Mouse (Mus musculus) heart, adult 18-20 months (tissue): ENCODE results near the gene Mdc1. TPM values are rescaled to one million over a fixed set of nuclear protein-coding genes. Genes with fewer than 3 reads are reported as not detected.

ENCODE experiments used
- DNase-seq, 2 experiments: peaks; one replicate each; pipeline ENCODE4 v3.0.0; 2021 to 2022; ENCODE audit warnings: mixed read lengths in 1 of 2
- total RNA-seq, 2 experiments: library from RNA; stranded (reverse); gene quantifications; 2 replicates each; pipeline ENCODE4 v1.2.3; 2021

Mdc1 gene
- total RNA-seq, 2 experiments from 2014 or later: 13.3 to 17.8 TPM

GRCm38 (mm10) chr17:35859371-35859770 lies 18.1 kb downstream of the Mdc1 start:
- DNase-seq: no peak

DNA sequence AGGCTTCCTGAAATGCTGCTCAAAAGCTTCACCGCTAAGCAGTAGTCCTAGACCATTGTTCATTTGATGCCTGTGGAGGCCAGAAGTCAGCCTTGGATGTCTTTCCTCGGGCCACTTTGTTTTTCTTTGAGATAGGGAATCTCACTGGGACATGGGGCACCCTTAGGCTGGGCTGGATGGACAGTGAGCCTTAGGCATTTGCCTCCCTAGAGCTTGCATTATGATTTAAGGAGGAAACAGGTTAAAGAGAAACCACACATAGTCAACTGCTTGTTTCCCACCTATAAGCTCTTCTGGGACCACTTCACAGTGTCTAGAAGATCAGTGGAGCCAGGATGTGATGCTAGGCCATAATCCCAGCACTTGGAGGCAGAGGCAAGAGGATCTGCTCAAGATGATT lies 18.5 kb downstream of the Mdc1 start:
- DNase-seq: no peak

DNA sequence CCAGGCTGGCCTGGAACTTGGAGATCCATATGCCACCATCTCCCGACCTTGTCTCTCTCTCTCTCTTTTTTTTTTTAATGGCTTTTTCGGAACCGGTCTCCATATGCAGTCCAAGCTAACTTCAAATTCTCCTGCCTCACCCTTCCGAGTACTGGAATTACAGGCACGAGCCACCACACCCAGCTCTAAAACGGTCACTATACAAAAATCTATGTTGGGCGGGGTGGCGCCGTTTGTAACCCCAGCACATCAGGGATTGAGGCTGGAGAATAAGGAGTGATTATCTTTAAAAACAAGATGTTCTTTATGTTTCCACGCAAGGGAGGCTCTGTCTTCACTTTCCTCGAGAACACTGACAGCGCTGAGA lies 19.5 kb downstream of the Mdc1 start:
- peak in 1 of 2 experiments; percentile 43 for DNase-seq

DNA sequence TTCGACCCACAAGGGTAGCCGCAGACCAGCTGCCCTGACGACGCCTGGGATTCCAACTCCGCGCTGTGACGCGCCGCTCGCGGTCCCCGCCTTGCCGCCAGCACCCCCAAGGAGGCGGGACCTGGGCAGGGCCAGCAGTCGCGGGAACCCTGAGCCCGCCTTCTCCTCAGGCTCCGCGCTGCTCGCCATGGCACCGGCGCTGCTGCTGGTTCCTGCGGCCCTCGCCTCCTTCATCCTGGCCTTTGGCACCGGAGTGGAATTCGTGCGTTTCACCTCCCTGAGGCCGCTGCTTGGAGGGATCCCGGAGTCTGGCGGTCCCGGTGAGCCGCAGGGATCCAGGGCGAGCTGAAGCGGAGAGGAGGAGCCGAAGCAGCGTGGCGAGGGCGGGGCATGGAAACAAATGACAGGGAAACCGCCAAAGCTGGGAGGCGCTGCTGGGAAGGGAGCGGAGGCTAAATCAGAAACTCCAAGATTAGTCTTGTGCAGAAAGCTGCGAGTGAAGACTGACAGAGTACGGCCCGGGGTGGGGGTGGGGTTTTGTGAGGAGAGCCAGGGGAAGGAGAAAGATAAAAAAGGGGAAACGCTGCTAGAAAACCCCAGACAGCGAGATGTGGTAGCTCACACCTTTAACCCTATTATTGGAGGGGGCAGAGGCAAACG lies 20.0 kb downstream of the Mdc1 start, which contains the start of gene Nrm:
Nrm (plus strand) TSS at position 121 of the 660 bp plus-strand sequence.
- peak; percentile 95 to 97 for DNase-seq

DNA sequence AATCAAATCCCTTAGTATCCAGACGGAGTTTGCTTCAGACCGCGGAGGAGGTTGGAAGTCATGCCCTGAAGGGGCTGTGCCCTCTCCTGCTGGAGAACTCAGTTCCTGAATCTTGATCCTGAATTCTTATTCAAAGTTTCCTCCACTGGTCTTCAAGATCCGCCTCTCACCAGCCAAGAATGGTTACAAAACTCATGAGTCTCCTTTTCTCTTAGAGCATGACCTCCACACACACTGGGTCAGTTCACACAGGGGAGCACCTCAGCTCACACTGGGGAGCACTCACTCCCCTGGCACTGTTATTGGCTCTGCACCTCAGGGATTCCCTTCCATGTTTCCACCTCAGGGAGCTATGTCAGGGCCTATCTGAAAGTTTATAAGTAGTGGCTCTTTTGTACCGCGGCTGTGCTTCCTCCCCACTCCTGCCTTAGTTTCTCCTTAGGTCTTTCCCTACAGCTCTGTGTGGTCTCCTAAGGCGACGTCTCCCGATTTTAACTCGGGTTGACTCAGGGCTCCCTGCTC lies 23.6 kb downstream of the Mdc1 start:
- DNase-seq: peak in 1 of 2 experiments; percentile 23

GRCm38 (mm10) chr17:35865481-35866280 lies 24.4 kb downstream of the Mdc1 start, which contains the start of gene Ppp1r18:
Gene Ppp1r18, plus strand, starts transcription at chr17:35865593.
- DNase-seq: peak; percentile 88 to 92

DNA sequence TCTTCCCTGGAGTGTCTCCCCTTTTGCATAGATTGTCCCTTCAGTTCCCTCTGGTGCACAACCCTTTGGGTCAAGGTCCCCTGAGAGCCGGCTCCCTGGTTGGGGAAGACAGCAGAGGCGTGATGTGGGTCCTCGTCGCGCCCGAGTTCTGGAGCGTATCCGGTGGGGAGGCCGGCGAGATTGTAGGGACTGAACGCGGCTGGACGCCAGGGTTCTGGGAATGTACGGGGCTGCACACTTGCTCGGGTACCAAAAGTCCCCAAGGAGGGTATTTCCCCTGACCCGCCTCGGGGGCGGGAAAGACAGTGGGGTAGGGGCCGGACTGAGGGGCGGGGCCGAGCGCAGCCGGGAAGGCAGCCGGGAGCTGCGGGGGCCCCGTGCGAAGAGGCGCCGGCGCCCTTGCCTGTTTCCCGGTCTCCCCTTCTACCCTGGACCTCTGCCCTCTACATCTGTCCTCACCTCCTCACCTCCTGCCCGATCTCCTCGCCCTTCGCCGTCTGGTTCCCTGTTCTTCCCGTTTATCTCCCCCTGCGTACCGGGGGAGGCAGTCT lies 25.0 kb downstream of the Mdc1 start:
- DNase-seq: peak in 1 of 2 experiments; percentile 92

DNA sequence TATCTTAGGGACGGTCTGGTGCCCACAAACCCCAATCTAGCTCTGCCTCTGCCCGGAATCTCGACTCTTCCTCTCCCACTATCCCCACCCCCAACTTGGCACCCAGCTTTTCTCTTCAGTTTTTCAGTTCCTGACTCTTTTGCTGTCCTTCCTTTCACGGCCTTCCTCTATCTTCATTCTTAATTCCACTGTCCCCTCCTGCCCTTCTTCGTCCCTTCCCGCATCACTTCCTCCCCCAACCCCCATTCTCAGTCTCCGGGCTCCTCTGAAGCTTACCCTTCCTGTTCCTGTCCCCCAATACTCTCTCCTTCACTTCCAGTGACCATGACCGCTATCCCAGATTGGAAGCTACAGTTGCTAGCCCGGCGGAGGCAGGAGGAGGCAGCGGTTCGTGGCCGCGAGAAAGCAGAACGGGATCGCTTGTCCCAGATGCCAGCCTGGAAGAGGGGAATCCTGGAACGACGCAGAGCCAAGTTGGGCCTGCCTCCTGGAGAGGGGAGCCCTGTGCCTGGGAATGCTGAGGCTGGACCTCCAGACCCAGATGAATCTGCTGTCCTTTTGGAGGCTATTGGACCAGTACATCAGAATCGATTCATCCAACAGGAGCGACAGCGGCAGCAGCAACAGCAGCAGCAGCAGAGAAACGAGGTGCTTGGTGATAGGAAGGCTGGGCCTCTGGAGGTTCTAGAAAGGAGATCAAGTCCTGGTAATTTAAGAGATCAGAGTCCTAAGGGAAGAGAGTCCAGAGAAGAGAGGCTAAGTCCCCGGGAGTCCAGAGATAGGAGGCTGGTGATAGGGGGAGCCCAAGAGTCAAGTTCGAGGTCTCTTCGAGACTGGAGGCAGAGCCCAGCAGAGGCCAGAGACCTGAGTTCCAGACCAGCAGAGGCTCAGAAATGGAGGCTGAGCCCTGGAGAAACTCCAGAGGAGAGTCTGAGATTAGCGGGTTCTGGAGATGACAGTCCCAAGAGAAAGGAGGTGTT lies 25.9 kb downstream of the Mdc1 start:
- DNase-seq: peak; percentile 76 to 79

DNA sequence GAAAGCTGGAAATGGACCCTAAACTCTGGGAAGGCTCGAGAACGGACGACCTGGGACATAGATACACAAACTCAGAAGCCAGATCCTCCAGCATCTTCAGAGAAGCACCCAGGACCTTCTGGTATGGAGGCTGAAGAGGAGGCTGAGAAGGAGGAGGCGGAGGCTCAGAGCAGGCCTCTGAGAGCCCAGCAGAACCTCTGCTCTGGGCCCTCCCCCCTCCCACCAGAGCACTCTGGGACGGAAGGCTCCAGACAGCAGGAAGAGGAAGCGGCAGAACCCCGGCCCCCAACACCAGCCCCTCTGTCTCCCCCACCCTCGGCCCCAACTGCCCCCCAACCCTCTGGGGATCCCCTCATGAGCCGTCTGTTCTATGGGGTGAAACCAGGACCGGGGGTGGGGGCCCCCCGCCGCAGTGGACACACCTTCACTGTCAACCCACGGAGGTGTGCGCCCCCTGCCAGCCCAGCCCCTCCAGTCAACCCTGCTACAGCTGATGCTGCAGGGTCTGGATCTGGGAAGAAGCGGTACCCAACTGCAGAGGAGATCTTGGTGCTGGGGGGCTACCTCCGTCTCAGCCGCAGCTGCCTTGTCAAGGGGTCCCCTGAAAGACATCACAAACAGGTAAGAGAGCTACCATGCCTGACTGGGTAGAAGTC lies 27.0 kb downstream of the Mdc1 start:
- peak; percentile 55 to 68 for DNase-seq

GRCm38 (mm10) chr17:35868961-35869345 lies 27.6 kb downstream of the Mdc1 start:
- no peak for DNase-seq

- peak; percentile 78 to 80 for DNase-seq
Measured at GRCm38 (mm10) chr17:35869346-35870067, 28.2 kb downstream of the Mdc1 start.

GRCm38 (mm10) chr17:35870151-35870883 lies 29.0 kb downstream of the Mdc1 start:
- DNase-seq: peak; percentile 79 to 92

GRCm38 (mm10) chr17:35870884-35871696 lies 29.8 kb downstream of the Mdc1 start:
- peak in 1 of 2 experiments; percentile 54 for DNase-seq

- DNase-seq: peak; percentile 90 to 96
Measured at GRCm38 (mm10) chr17:35873774-35874519, 32.6 kb downstream of the Mdc1 start.

- no peak for DNase-seq
Measured at GRCm38 (mm10) chr17:35874721-35875120, 33.4 kb downstream of the Mdc1 start.

GRCm38 (mm10) chr17:35879245-35880057 lies 38.1 kb downstream of the Mdc1 start, which contains the start of gene Dhx16:
Gene Dhx16, plus strand, starts transcription at chr17:35879819.
- DNase-seq: peak; percentile 96 to 98

DNA sequence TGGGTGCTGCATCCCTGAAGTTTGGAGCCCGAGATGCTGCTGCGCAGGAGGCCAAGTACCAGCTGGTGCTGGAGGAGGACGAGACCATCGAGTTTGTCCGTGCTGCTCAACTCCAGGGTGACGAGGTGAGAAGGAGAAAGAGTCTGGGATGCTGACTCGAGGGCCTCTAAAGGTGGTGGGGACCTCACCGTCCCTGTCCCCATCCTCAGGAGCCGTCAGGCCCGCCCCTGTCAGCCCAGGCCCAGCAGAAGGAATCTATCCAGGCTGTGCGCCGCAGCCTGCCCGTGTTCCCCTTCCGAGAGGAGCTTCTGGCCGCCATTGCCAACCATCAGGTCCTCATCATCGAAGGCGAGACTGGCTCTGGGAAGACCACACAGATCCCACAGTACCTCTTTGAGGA lies 41.6 kb downstream of the Mdc1 start:
- DNase-seq: no peak
